Mouse (Mus musculus): ENCODE measurements around the gene Gtpbp3. TPM values are rescaled to one million over a fixed set of nuclear protein-coding genes. Genes with fewer than 3 reads are reported as not detected.

Gtpbp3 gene
- polyA plus RNA-seq (2012; rRNA removed) = 18.5 and 23.7 TPM in 2 replicates

GRCm38 (mm10) chr8:71487691-71488445 lies at the start of gene Gtpbp3:
Gene Gtpbp3, plus strand, starts transcription at chr8:71488103.
- peak; percentile 40 for DNase-seq (ENCODE audit: low read depth, low spot score)
- WGBS = under 1% methylated on average over 33 of the region's 33 CpGs

GRCm38 (mm10) chr8:71441404-71441803 lies 46.5 kb upstream of the Gtpbp3 start:
- 2% methylated on average over 7 of the region's 7 CpGs for WGBS
- DNase-seq (ENCODE audit: low read depth, low spot score) = peak; percentile 50

GRCm38 (mm10) chr8:71445096-71445495 lies 42.8 kb upstream of the Gtpbp3 start:
- DNase-seq (ENCODE audit: low read depth, low spot score) = no peak
- WGBS = 37% methylated on average over 7 of the region's 7 CpGs

- WGBS = 79% methylated on average over 4 of the region's 4 CpGs
- no peak for DNase-seq (ENCODE audit: low read depth, low spot score)
These were observed 36.6 kb upstream of the Gtpbp3 start for GRCm38 (mm10) chr8:71451337-71451736.

- DNase-seq (ENCODE audit: low read depth, low spot score) = peak; percentile 48
- 37% methylated on average over 11 of the region's 11 CpGs for WGBS
These were observed 36.1 kb upstream of the Gtpbp3 start for GRCm38 (mm10) chr8:71451777-71452176.

- DNase-seq (ENCODE audit: low read depth, low spot score) = no peak
- WGBS = 87% methylated on average over 2 of the region's 2 CpGs
These were observed 35.2 kb upstream of the Gtpbp3 start for GRCm38 (mm10) chr8:71452669-71453068.

GRCm38 (mm10) chr8:71454668-71455067 lies 33.2 kb upstream of the Gtpbp3 start:
- no peak for DNase-seq (ENCODE audit: low read depth, low spot score)
- 65% methylated on average over 8 of the region's 8 CpGs for WGBS

GRCm38 (mm10) chr8:71456906-71457305 lies 31.0 kb upstream of the Gtpbp3 start:
- no peak for DNase-seq (ENCODE audit: low read depth, low spot score)
- WGBS = 38% methylated on average over 22 of the region's 22 CpGs

- DNase-seq (ENCODE audit: low read depth, low spot score) = no peak
- 87% methylated on average over 20 of the region's 20 CpGs for WGBS
These were observed 30.1 kb upstream of the Gtpbp3 start for GRCm38 (mm10) chr8:71457659-71458270.

- no peak for DNase-seq (ENCODE audit: low read depth, low spot score)
- 96% methylated on average over 6 of the region's 6 CpGs for WGBS
These were observed 27.2 kb upstream of the Gtpbp3 start for GRCm38 (mm10) chr8:71460716-71461115.

GRCm38 (mm10) chr8:71461152-71461840 lies 26.6 kb upstream of the Gtpbp3 start:
- DNase-seq (ENCODE audit: low read depth, low spot score) = no peak
- WGBS = 91% methylated on average over 47 of the region's 47 CpGs

- 82% methylated on average over 4 of the region's 4 CpGs for WGBS
- DNase-seq (ENCODE audit: low read depth, low spot score) = no peak
These were observed 25.7 kb upstream of the Gtpbp3 start for GRCm38 (mm10) chr8:71462191-71462590.

GRCm38 (mm10) chr8:71462786-71463185 lies 25.1 kb upstream of the Gtpbp3 start:
- DNase-seq (ENCODE audit: low read depth, low spot score) = no peak
- WGBS = 20% methylated on average over 16 of the region's 16 CpGs

GRCm38 (mm10) chr8:71463188-71464033 lies 24.5 kb upstream of the Gtpbp3 start, which contains the start of gene Abhd8:
Gene Abhd8, minus strand, starts transcription at chr8:71463655.
- peak; percentile 82 for DNase-seq (ENCODE audit: low read depth, low spot score)
- 1% methylated on average over 55 of the region's 55 CpGs for WGBS

GRCm38 (mm10) chr8:71464513-71465500 lies 23.1 kb upstream of the Gtpbp3 start, which contains the start of gene Mrpl34:
Gene Mrpl34, plus strand, starts transcription at chr8:71464959.
- WGBS = under 1% methylated on average over 59 of the region's 59 CpGs
- peak; percentile 99 for DNase-seq (ENCODE audit: low read depth, low spot score)

GRCm38 (mm10) chr8:71465733-71466132 lies 22.2 kb upstream of the Gtpbp3 start:
- DNase-seq (ENCODE audit: low read depth, low spot score) = no peak
- 73% methylated on average over 8 of the region's 8 CpGs for WGBS

- DNase-seq (ENCODE audit: low read depth, low spot score) = no peak
- WGBS = 96% methylated on average over 5 of the region's 5 CpGs
These were observed 21.7 kb upstream of the Gtpbp3 start for GRCm38 (mm10) chr8:71466198-71466597.

GRCm38 (mm10) chr8:71467201-71467600 lies 20.7 kb upstream of the Gtpbp3 start:
- DNase-seq (ENCODE audit: low read depth, low spot score) = no peak
- WGBS = 87% methylated on average over 2 of the region's 2 CpGs
